ENCODE assay signal across 23 mouse cellular contexts in genomic region chr12:30069321-30069720, GRCm38 (mm10).
DNase-seq lines count a peak whose midpoint lies in the region; ATAC-seq and TF ChIP-seq lines count a peak whose summit lies in the region.
"Had no signal": no experiment of that assay in that cellular context is flagged by ENCODE, and none has a peak within 500 bp of the region (broad histone marks: within the 10 kb centered on the region; RNA-seq: fewer than 3 reads in every experiment).

No protein-coding gene starts in this region.

- no peaks in the 10 kb centered on the region for H3K27me3 ChIP-seq in kidney, adult 2 months (replicated peaks; ENCODE audit: control insufficient read depth, insufficient read depth, low read length)
- H3K27me3 ChIP-seq in kidney, postnatal 0 days (ENCODE audit: insufficient read depth, low read length): no peaks in the 10 kb centered on the region
- H3K27me3 ChIP-seq: embryonic facial prominence, embryonic 12.5 days; hindbrain, embryonic 13.5 days had no signal

- intact Hi-C loops in left cerebral cortex, postnatal 4 days (cut with DNase I): no loop called here

- WGBS in kidney, adult 2 months: 50% methylated on average over 2 of the region's 2 CpGs
- 44% methylated on average over 2 of the region's 2 CpGs for WGBS in kidney, postnatal 0 days

- H3K36me3 ChIP-seq in kidney, adult 2 months (ENCODE audit: control insufficient read depth, insufficient read depth, low read length): no peaks in the 10 kb centered on the region
- no peaks in the 10 kb centered on the region for H3K36me3 ChIP-seq in kidney, postnatal 0 days (ENCODE audit: insufficient read depth, low read length)
- H3K36me3 ChIP-seq: embryonic facial prominence, embryonic 12.5 days; hindbrain, embryonic 13.5 days; midbrain, embryonic 10.5 days had no signal

- ATAC-seq in kidney, postnatal 0 days (replicated peaks; ENCODE audit: low FRiP score, low read depth): no peak
- ATAC-seq: activated CD4-positive, CD25-positive, alpha-beta regulatory T cell, adult 4 months; forebrain, postnatal 0 days; midbrain, embryonic 16.5 days had no signal

- no peak overlapping the region for H3K9ac ChIP-seq in kidney, postnatal 0 days (ENCODE audit: low read depth, low read length)
- H3K9ac ChIP-seq: embryonic facial prominence, embryonic 12.5 days; forebrain, postnatal 0 days; hindbrain, embryonic 13.5 days had no signal

- no peak for TF ChIP-seq POLR2A in kidney, adult 2 months (IDR thresholded peaks at IDR 0.05; ENCODE audit: low read depth, low read length)

- TF ChIP-seq CTCF in kidney, adult 2 months (conservative IDR thresholded peaks at IDR 0.05; ENCODE audit: insufficient read depth, insufficient read length, low read depth, low read length): no peak
- no peak for TF ChIP-seq CTCF in kidney, postnatal 0 days (IDR thresholded peaks at IDR 0.05; ENCODE audit: low read depth)

- H3K4me2 ChIP-seq in kidney, postnatal 0 days (ENCODE audit: low read length): no peak overlapping the region
- H3K4me2 ChIP-seq: embryonic facial prominence, embryonic 12.5 days; hindbrain, embryonic 13.5 days had no signal

- 0 out of 2 replicates have a peak, but pooled peaks cover 3% of the 10 kb centered on the region for H3K4me1 ChIP-seq in kidney, adult 2 months (ENCODE audit: control insufficient read depth, insufficient read depth, low read length)
- H3K4me1 ChIP-seq in kidney, postnatal 0 days (replicated peaks; ENCODE audit: insufficient read depth, low read length): no peaks in the 10 kb centered on the region
- H3K4me1 ChIP-seq: embryonic facial prominence, embryonic 12.5 days; midbrain, embryonic 10.5 days had no signal

- no peaks in the 10 kb centered on the region for H3K9me3 ChIP-seq in kidney, postnatal 0 days (replicated peaks; ENCODE audit: low read length)
- H3K9me3 ChIP-seq: embryonic facial prominence, embryonic 12.5 days; hindbrain, embryonic 13.5 days; midbrain, embryonic 10.5 days had no signal

- peak; percentile 8 to 55 for DNase-seq in adrenal gland, adult (ENCODE audit: inconsistent age in 2 of 2, low spot score in 1 of 2)
- DNase-seq in adrenal gland, postnatal 4 days (ENCODE audit: low spot score in 2 of 2): no peak
- peak; percentile 47 for DNase-seq in kidney, adult 2 months
- DNase-seq in kidney, postnatal 0 days (ENCODE audit: low spot score): peak; percentile 65
- peak; percentile 40 for DNase-seq in testis, postnatal 10 days (ENCODE audit: low spot score)
- no peak for DNase-seq in right cerebral cortex, postnatal 10 days (ENCODE audit: low spot score in 2 of 2)
- no peak for DNase-seq in left cerebral cortex, postnatal 4 days
- DNase-seq: adrenal gland, postnatal 14 days; cerebellum, adult 11 months; cerebellum, postnatal 14 days; forebrain, postnatal 0 days; gastrocnemius, postnatal 36 days; heart, postnatal 36 days; liver; lung, postnatal 4 days; spleen, adult 18-20 months; thymus, postnatal 25 days had no signal

- H3K27ac ChIP-seq in kidney, adult 2 months (ENCODE audit: insufficient read depth, low read depth, low read length): no peak overlapping the region
- no peak overlapping the region for H3K27ac ChIP-seq in kidney, postnatal 0 days
- H3K27ac ChIP-seq: embryonic facial prominence, embryonic 12.5 days; hindbrain, embryonic 13.5 days; left cerebral cortex, adult 2 months; midbrain, embryonic 10.5 days had no signal

- no peak overlapping the region for H3K4me3 ChIP-seq in kidney, adult 2 months (ENCODE audit: insufficient read depth, low read depth, low read length)
- H3K4me3 ChIP-seq in kidney, postnatal 0 days (replicated peaks; ENCODE audit: low read depth, low read length): no peak overlapping the region
- H3K4me3 ChIP-seq: embryonic facial prominence, embryonic 12.5 days; hindbrain, embryonic 13.5 days; left cerebral cortex, adult 2 months; midbrain, embryonic 10.5 days had no signal

Comparison
In these comparisons a context has a peak if more than half of its experiments do, and no peak if none do; other contexts are left out.
1. DNase-seq: peak in adrenal gland, adult (2 of 2), kidney, adult 2 months (single experiment), kidney, postnatal 0 days (single experiment) and testis, postnatal 10 days (single experiment); none in adrenal gland, postnatal 4 days (0 of 2), right cerebral cortex, postnatal 10 days (0 of 2) and left cerebral cortex, postnatal 4 days (single experiment).